Mouse (Mus musculus): ENCODE measurements around the gene Whamm. TPM values are rescaled to one million over a fixed set of nuclear protein-coding genes. Genes with fewer than 3 reads are reported as not detected.

Gene Whamm
- total and polyA plus RNA-seq, 2 experiments from 2014 or later, result 5.4 to 6.2 TPM

DNA sequence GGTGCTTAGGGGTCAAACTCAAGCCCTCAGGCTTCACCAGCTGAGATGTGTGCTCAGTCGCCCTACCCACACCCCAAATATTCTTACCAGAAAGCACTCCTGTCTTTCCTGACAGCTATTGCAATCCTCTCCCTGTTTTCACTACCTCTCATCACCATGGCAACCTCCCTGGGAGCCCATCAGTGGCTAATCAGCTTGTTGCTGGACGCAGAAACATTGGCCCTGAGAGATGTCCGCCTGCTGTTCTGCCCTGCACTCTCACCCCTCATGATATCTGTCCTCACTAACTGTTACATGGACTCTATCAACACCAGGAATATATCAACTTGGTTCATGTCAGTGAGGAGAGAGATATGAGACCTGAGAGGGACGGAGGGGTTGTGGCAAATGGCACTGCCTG lies 17.5 kb upstream of the Whamm start:
- H3K36me3 ChIP-seq (ENCODE audit: insufficient read depth, low read length), result no peaks in the 10 kb centered on the region
- no peak; the same call in 1 of the 2 replicates for ATAC-seq (ENCODE audit: low FRiP score)
- no peak overlapping the region for H3K4me3 ChIP-seq (ENCODE audit: low read depth, low read length)
- H3K27ac ChIP-seq (ENCODE audit: low read depth, low read length), result 0 out of 2 replicates have a peak overlapping the region, but pooled peaks have one; percentile 4
- no peaks in the 10 kb centered on the region for H3K4me1 ChIP-seq (ENCODE audit: insufficient read depth, low read length)
- TF ChIP-seq CTCF (IDR thresholded peaks at IDR 0.05), result no peak
- no peaks in the 10 kb centered on the region for H3K27me3 ChIP-seq (ENCODE audit: insufficient read depth, low read length)
- WGBS, result 38% methylated on average over 4 of the region's 4 CpGs
- H3K9ac ChIP-seq (replicated peaks; ENCODE audit: low read length, poor library complexity, severe bottlenecking), result no peak overlapping the region
- no peak overlapping the region for H3K4me2 ChIP-seq (ENCODE audit: low read depth, low read length, poor library complexity, severe bottlenecking)
- no peaks in the 10 kb centered on the region for H3K9me3 ChIP-seq (ENCODE audit: low read length)
- DNase-seq (ENCODE audit: low spot score), result peak; percentile 39

DNA sequence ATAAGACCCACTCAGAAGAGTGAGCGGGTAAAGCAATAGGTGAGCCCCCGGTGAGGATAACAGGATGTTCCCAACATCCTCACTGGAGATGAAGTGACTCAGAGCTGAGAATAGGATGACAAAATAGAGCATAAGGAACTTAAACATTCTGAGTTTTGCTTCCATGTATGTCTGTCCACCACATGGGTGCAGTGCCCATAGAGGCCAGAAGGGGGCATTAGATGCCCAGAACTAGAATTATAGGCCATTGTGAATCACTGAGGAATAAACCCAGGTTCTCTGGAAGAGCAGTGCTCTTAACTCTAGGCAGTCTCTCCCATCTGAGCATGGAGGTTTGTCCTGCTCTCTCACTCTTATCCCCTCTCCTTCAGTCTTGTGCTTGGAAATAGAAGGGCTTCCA lies 16.7 kb upstream of the Whamm start:
- H3K36me3 ChIP-seq (ENCODE audit: insufficient read depth, low read length), result no peaks in the 10 kb centered on the region
- no peaks in the 10 kb centered on the region for H3K4me1 ChIP-seq (ENCODE audit: insufficient read depth, low read length)
- no peak for ATAC-seq (ENCODE audit: low FRiP score)
- DNase-seq (ENCODE audit: low spot score), result peak; percentile 62
- peak; percentile 74 for TF ChIP-seq CTCF (IDR thresholded peaks at IDR 0.05)
- no peak overlapping the region for H3K9ac ChIP-seq (replicated peaks; ENCODE audit: low read length, poor library complexity, severe bottlenecking)
- H3K27ac ChIP-seq (ENCODE audit: low read depth, low read length), result no peak overlapping the region
- 89% methylated on average over 2 of the region's 2 CpGs for WGBS
- no peaks in the 10 kb centered on the region for H3K27me3 ChIP-seq (ENCODE audit: insufficient read depth, low read length)
- H3K4me2 ChIP-seq (ENCODE audit: low read depth, low read length, poor library complexity, severe bottlenecking), result no peak overlapping the region
- H3K9me3 ChIP-seq (ENCODE audit: low read length), result no peaks in the 10 kb centered on the region
- H3K4me3 ChIP-seq (ENCODE audit: low read depth, low read length), result no peak overlapping the region

DNA sequence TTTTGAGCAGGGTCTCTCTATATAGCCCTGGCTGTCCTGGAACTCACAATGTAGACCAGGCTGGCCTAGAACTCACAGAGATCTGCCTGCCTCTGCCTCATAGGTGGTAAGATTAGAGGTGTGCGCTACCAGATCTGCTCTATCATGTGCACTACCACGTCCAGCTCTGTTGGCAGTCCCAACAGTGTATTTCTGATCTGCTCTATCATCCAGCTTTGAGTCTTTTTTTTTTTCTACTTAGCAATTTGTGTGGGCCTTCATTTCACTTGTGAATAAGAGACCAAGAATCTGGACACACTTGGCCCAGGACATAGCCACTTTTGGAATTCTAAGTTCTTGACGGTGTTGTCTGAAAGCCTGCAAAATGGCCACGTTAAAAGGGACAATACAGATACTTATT lies 14.2 kb upstream of the Whamm start:
- no peak for TF ChIP-seq CTCF (IDR thresholded peaks at IDR 0.05)
- no peak overlapping the region for H3K27ac ChIP-seq (ENCODE audit: low read depth, low read length)
- DNase-seq (ENCODE audit: low spot score) (no peak), ATAC-seq (ENCODE audit: low FRiP score) (no peak)
- no peak overlapping the region for H3K9ac ChIP-seq (replicated peaks; ENCODE audit: low read length, poor library complexity, severe bottlenecking)
- no peak overlapping the region for H3K4me2 ChIP-seq (ENCODE audit: low read depth, low read length, poor library complexity, severe bottlenecking)
- H3K9me3 ChIP-seq (ENCODE audit: low read length), result no peaks in the 10 kb centered on the region
- H3K4me1 ChIP-seq (ENCODE audit: insufficient read depth, low read length), result no peaks in the 10 kb centered on the region
- no peaks in the 10 kb centered on the region for H3K36me3 ChIP-seq (ENCODE audit: insufficient read depth, low read length)
- no peak overlapping the region for H3K4me3 ChIP-seq (ENCODE audit: low read depth, low read length)
- WGBS, result 92% methylated on average over 4 of the region's 4 CpGs
- no peaks in the 10 kb centered on the region for H3K27me3 ChIP-seq (ENCODE audit: insufficient read depth, low read length)

DNA sequence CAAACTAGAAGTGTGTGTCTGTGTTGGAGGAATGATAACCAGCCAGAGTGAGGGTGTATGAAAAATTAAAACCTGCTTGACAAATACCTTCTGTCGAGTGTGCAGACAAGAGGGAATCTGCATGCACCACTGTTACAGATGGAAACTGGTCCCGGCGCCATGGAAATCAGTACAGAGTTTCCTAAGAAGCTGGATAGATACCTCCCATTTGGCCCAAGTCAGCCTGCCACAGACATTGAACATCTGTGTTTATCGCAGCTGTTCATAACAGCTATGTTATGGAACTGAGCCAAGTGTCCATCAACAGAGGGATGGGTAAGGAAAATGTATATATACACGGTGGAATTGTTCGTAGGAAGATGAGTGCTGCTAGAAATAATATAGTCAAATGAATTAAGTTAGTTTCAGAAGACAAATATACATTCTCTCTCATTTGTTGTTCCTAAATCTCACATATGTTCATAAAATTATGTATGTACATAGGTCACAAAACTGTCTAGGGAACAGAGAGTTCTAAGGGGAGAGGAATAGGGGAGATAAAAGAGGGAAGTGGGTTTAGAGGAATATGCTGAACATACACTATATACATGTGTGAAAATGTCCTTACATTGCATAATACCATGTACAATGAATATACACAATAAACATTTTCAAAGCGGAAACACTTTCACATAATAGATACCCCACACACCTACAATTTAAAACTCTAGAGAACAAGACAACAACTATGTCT lies 13.6 kb upstream of the Whamm start:
- no peak for ATAC-seq (ENCODE audit: low FRiP score)
- no peaks in the 10 kb centered on the region for H3K27me3 ChIP-seq (ENCODE audit: insufficient read depth, low read length)
- H3K4me3 ChIP-seq (ENCODE audit: low read depth, low read length), result no peak overlapping the region
- peak; percentile 22 for DNase-seq (ENCODE audit: low spot score)
- no peaks in the 10 kb centered on the region for H3K4me1 ChIP-seq (ENCODE audit: insufficient read depth, low read length)
- TF ChIP-seq CTCF (IDR thresholded peaks at IDR 0.05), result no peak
- no peak overlapping the region for H3K27ac ChIP-seq (ENCODE audit: low read depth, low read length)
- no peak overlapping the region for H3K4me2 ChIP-seq (ENCODE audit: low read depth, low read length, poor library complexity, severe bottlenecking)
- H3K9me3 ChIP-seq (ENCODE audit: low read length), result no peaks in the 10 kb centered on the region
- H3K36me3 ChIP-seq (ENCODE audit: insufficient read depth, low read length), result no peaks in the 10 kb centered on the region
- no peak overlapping the region for H3K9ac ChIP-seq (replicated peaks; ENCODE audit: low read length, poor library complexity, severe bottlenecking)
- 81% methylated on average over 7 of the region's 7 CpGs for WGBS

DNA sequence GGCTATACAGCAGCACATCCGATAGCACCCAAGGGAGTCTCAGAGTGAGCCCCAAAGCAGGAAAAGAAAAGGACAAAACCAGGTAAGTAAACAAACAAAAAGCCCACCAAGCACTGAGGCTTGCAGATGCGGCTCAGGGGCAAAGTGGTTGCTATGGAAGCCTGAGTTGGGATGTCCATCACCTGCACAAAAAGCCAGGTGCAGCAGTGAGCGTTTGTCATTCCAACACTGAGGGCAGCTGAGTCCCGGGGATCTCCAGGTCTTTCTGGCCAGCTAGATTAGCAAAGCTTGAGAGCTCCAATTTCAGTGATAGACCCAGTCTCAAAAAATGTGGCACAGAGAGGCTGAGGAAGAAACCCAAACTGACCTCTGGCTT lies 13.1 kb upstream of the Whamm start:
- 71% methylated on average over 4 of the region's 4 CpGs for WGBS
- ATAC-seq (ENCODE audit: low FRiP score), result no peak
- no peak overlapping the region for H3K4me2 ChIP-seq (ENCODE audit: low read depth, low read length, poor library complexity, severe bottlenecking)

DNA sequence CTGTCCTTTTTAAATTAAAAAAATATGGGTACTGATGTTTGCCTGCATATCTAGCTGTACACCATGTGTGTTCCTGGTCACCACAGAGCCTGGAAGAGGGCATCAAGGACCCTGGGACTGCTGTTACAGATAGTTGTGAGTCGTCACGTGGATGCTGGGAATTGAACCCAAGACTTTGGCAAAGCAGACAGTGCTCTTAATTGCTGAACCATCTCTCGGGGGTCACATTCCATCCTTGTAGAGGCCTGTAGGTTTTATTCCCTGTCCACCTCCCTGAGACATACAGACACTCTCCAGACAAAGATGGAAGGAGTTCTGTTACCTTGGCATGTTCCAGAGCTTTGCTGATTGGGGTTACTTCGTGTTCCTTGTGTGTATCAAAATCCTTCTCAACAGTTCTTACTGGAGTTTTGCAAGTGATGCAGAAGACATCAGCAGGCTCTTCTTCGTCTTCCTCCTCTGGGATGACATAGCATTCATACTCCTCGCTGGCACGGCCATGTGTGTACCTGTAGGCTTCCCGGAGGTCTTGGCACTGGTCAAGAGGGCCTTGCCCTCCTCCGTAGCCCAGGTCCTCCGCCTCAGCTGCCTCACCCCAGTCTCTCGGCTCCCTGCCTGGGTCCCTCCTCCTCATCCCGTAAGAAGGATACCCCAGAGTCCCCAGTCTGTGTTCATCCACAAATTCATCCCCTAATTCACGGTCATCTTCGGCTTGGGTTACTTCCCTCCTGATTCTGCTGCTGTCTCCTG lies 11.7 kb upstream of the Whamm start:
- Histone ChIP-seq H3K9ac (replicated peaks; ENCODE audit: low read length, poor library complexity, severe bottlenecking) (no peak overlapping the region), H3K4me2 (ENCODE audit: low read depth, low read length, poor library complexity, severe bottlenecking) (no peak overlapping the region), H3K9me3 (ENCODE audit: low read length) (no peaks in the 10 kb centered on the region), H3K27me3 (ENCODE audit: insufficient read depth, low read length) (no peaks in the 10 kb centered on the region), H3K4me3 (ENCODE audit: low read depth, low read length) (no peak overlapping the region), H3K4me1 (ENCODE audit: insufficient read depth, low read length) (no peaks in the 10 kb centered on the region), H3K27ac (ENCODE audit: low read depth, low read length) (no peak overlapping the region), H3K36me3 (ENCODE audit: insufficient read depth, low read length) (no peaks in the 10 kb centered on the region)
- no peak for TF ChIP-seq CTCF (IDR thresholded peaks at IDR 0.05)
- no peak for ATAC-seq (ENCODE audit: low FRiP score)
- no peak for DNase-seq (ENCODE audit: low spot score)
- 88% methylated on average over 14 of the region's 14 CpGs for WGBS

More for the DNA sequence above, 13.1 kb upstream of the Whamm start:
- Histone ChIP-seq H3K27me3 (ENCODE audit: insufficient read depth, low read length) (no peaks in the 10 kb centered on the region), H3K4me1 (ENCODE audit: insufficient read depth, low read length) (no peaks in the 10 kb centered on the region), H3K9me3 (ENCODE audit: low read length) (no peaks in the 10 kb centered on the region), H3K4me3 (ENCODE audit: low read depth, low read length) (no peak overlapping the region), H3K27ac (ENCODE audit: low read depth, low read length) (no peak overlapping the region), H3K9ac (replicated peaks; ENCODE audit: low read length, poor library complexity, severe bottlenecking) (no peak overlapping the region), H3K36me3 (ENCODE audit: insufficient read depth, low read length) (no peaks in the 10 kb centered on the region)
- TF ChIP-seq CTCF (IDR thresholded peaks at IDR 0.05), result no peak
- DNase-seq (ENCODE audit: low spot score), result no peak
